Mouse (Mus musculus) kidney, postnatal 0 days (tissue): ENCODE results near the gene Rp9. TPM values are rescaled to one million over a fixed set of nuclear protein-coding genes. Genes with fewer than 3 reads are reported as not detected.
"Not testable (repeated sequence)": the region's sequence is repeated elsewhere in the genome, so short reads cannot be mapped to it uniquely, and the experiment has no call there.

ENCODE experiments used
- ATAC-seq: fragments of 200-750 bp; cut with Nextera tagmentation; replicated peaks from 2 replicates; pipeline ENCODE4 v1.8.0; 2017; ENCODE audit warnings: low read depth, moderate number of reproducible peaks, moderate TSS enrichment, moderate library complexity; ENCODE audit not compliant: low FRiP score
- DNase-seq: peaks from one replicate; pipeline ENCODE4 v3.0.0-alpha.2; 2016; ENCODE audit warnings: low spot score
- H3K27ac ChIP-seq: fragments of 300-500 bp; sonication (generic); 2 replicates; pipeline ENCODE4 v1.5.1; 2014; ENCODE audit warnings: mild to moderate bottlenecking
- H3K27me3 ChIP-seq: fragments of 300-500 bp; sonication (generic); 2 replicates; pipeline ENCODE4 v1.6.1; 2014; ENCODE audit warnings: low read length, mixed read lengths; ENCODE audit not compliant: insufficient read depth
- H3K36me3 ChIP-seq: fragments of 300-500 bp; sonication (generic); 2 replicates; pipeline ENCODE4 v1.6.1; 2014; ENCODE audit warnings: low read length, mixed read lengths; ENCODE audit not compliant: insufficient read depth
- H3K4me1 ChIP-seq: fragments of 300-500 bp; sonication (generic); replicated peaks from 2 replicates; pipeline ENCODE4 v1.6.1; 2014; ENCODE audit warnings: antibody characterized with exemption, low read length, mixed read lengths; ENCODE audit not compliant: insufficient read depth
- H3K4me2 ChIP-seq: fragments of 300-500 bp; sonication (generic); 2 replicates; pipeline ENCODE4 v1.6.1; 2014; ENCODE audit warnings: mild to moderate bottlenecking, low read length, moderate library complexity, mixed read lengths
- H3K4me3 ChIP-seq: fragments of 300-500 bp; sonication (generic); replicated peaks from 2 replicates; pipeline ENCODE4 v1.5.1; 2014; ENCODE audit warnings: low read depth, low read length
- H3K9ac ChIP-seq: fragments of 300-500 bp; sonication (generic); 2 replicates; pipeline ENCODE4 v1.6.1; 2014; ENCODE audit warnings: low read depth, low read length
- H3K9me3 ChIP-seq: fragments of 300-500 bp; sonication (generic); replicated peaks from 2 replicates; pipeline ENCODE4 v1.6.1; 2016; ENCODE audit warnings: low read length, inconsistent platforms, mixed read lengths
- CTCF ChIP-seq: IDR thresholded peaks from 2 replicates; pipeline ENCODE4 v1.5.1; 2016; ENCODE audit warnings: antibody characterized with exemption, low read depth, mild to moderate bottlenecking, moderate library complexity
- WGBS: fragments of 180-500 bp; shearing (Covaris S2); extraction: QIAGEN DNeasy Blood & Tissue Kit; methylation state at CpG from one replicate; pipeline ENCODE4 v1.1.7; 2014; 5-methylcytosine and 5-hydroxymethylcytosine counted together
- polyA plus RNA-seq: library from polyadenylated mRNA; unstranded; fragments of >200 nt; fragmentation: Nextera tagmentation; extraction: Ambion mirVana; gene quantifications from 2 replicates; pipeline ENCODE4 v1.2.1, GENCODE M21; 2015

Rp9 gene
- polyA plus RNA-seq, 1 experiment from 2014 or later: 82.6 TPM

DNA sequence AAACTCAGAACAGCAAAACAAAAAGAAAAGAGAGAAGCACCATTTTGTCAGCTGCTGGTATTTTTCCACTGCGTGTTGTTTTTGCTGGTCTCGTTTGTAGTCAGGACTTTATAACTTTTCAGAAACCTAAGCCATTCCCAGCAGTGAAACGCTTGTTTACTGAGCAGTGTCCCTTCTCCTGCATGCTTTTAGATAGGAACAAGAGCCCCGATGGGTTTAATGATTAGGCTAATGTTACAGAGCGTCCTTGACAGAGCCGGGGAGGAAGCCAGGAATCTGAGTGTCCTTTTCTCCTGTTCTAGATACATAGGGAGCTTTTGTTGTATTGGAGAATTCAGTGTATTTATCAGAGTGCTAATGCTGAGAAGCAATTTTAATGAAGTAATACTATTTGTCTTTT, 52.0 kb downstream of the Rp9 start:
- 30% methylated on average over 6 of the region's 6 CpGs for WGBS
- Histone ChIP-seq H3K36me3 (no peaks in the 10 kb centered on the region), H3K4me3 (no peak overlapping the region), H3K27me3 (no peaks in the 10 kb centered on the region), H3K27ac (0 out of 2 replicates have a peak overlapping the region, but pooled peaks have one; percentile 25), H3K9ac (no peak overlapping the region), H3K4me1 (no peaks in the 10 kb centered on the region), H3K4me2 (no peak overlapping the region), H3K9me3 (no peaks in the 10 kb centered on the region)
- no peak for TF ChIP-seq CTCF
- DNase-seq (peak; percentile 28), ATAC-seq (no peak)

DNA sequence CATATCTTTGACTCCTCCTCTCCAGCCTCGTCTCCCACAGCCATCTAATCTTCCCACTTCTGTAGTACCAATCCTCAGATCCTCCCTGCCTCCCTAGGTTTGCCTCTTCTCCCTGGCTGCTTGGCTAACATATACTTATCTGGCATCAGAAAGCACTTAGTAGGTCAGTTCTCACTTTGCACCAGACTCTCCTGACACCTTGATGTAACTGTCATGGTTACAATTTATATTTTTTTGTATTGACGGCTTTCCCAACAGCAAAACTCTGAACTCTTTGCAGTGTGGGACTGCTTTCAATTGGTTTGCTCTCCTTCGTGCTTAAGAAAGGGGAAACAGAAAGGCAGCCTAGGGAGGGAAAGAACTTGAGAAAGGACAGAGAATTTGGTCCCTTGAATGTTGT, 53.4 kb downstream of the Rp9 start:
- WGBS: 72% methylated on average over 3 of the region's 3 CpGs
- DNase-seq: no peak
- no peaks in the 10 kb centered on the region for H3K4me1 ChIP-seq

DNA sequence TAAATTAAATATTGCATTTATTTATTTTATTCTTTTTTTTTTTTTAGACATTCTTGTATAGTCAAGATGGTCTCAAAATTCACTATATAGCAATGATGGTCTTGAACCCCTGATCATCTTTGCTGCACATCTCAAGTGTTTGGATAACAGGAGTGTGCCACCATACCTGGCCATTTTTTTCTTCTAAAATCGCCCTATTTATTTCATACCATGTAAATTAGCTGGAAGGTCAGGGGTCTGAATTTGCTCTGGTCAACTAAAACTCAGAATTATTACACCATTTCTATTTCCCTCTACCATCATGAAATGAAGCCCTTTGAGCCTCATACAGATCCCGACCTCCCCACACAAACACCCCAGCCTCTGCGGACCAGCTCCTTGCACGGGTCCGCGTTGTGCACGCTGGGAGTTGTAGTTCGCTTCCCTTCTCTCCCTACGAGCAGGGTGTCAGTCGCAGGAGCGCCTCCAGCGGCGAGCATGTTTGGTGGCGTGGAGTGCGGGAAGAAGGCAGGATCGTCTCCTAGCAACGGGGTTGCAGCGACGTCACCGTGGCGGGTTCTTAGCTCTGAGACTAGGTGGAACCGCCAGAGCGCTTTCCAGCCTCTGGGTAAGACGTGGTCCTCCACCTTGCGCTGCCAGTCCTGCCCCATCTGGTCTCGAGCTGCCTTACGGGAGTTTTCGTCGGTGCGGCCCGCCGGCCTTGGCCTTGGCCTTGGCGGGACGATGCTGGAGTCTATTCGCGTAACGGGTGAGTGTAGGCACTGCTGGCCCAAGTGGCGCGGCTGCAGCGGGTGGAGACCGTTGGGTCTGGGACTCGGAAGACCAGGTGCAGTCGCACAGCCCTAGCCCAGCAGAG, 58.3 kb downstream of the Rp9 start, which contains the start of gene 9530077C05Rik:
TSS of gene 9530077C05Rik (plus strand) at position 512 of the 856 bp plus-strand sequence.
- peak; percentile 97 for ATAC-seq
- peak; percentile 93 for TF ChIP-seq CTCF
- peak within 1 kb of the TSS; percentile 59; the same call in 1 of the 2 replicates for H3K9ac ChIP-seq

More for the DNA sequence above, 53.4 kb downstream of the Rp9 start:
- Histone ChIP-seq H3K9ac (no peak overlapping the region), H3K27me3 (no peaks in the 10 kb centered on the region), H3K36me3 (no peaks in the 10 kb centered on the region), H3K4me3 (no peak overlapping the region), H3K4me2 (no peak overlapping the region), H3K9me3 (no peaks in the 10 kb centered on the region), H3K27ac (no peak overlapping the region)
- TF ChIP-seq CTCF: no peak
- ATAC-seq: no peak

DNA sequence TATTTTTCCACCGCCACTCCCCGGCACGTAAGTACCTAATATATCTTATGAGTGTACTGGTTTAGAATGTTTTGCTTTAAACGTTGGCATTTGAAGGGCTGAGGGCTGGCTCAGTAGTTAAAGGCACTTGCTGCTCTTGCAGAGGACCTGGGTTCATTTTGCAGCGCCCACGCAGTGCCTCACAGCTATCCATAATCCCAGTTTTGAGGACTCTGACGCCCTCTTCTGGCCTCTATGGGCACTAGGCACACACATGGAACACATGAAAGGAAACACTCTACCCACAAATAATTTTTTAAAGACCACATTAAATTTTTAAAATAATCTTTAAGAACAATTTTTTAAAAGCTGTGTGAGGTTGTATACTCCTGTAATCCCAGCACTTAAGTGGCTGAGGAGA, 60.0 kb downstream of the Rp9 start:
- no peaks in the 10 kb centered on the region for H3K9me3 ChIP-seq
- DNase-seq: no peak
- WGBS: 64% methylated on average over 7 of the region's 7 CpGs
- no peak overlapping the region for H3K4me2 ChIP-seq
- no peaks in the 10 kb centered on the region for H3K4me1 ChIP-seq
- H3K9ac ChIP-seq: no peak overlapping the region
- no peaks in the 10 kb centered on the region for H3K36me3 ChIP-seq
- H3K27me3 ChIP-seq: no peaks in the 10 kb centered on the region
- H3K27ac ChIP-seq: no peak overlapping the region
- no peak for ATAC-seq
- H3K4me3 ChIP-seq: no peak overlapping the region
- 0 out of 2 replicates have a peak, but pooled peaks have one; percentile 6 for TF ChIP-seq CTCF

More for the DNA sequence above, 58.3 kb downstream of the Rp9 start, which contains the start of gene 9530077C05Rik:
- Histone ChIP-seq H3K4me1 (no peaks in the 10 kb centered on the region), H3K36me3 (no peaks in the 10 kb centered on the region), H3K9me3 (no peaks in the 10 kb centered on the region), H3K27ac (no peak within 1 kb of the TSS), H3K27me3 (no peaks in the 10 kb centered on the region), H3K4me3 (peak within 1 kb of the TSS; percentile 52), H3K4me2 (peak within 1 kb of the TSS; percentile 90)
- peak; percentile 97 for DNase-seq
- under 1% methylated on average over 43 of the region's 43 CpGs for WGBS

DNA sequence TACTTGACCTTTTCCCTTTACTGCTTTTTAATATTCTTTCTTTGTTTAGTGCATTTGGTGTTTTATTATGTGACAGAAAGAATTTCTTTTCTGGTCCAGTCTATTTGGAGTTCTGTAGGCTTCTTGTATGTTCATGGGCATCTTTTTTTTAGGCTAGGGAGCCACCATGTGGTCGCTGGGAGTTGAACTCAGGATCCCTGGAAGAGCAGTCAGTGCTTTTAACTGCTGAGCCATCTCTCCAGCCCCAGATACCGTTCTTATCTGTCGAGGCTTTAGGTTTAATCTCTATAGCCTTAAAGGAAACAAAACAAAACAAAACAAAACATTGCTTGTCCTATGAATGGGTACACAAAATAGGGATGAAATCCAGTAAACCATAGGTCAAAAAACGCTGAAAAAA, 61.2 kb downstream of the Rp9 start:
- peak; percentile 53; the same call in 1 of the 2 replicates for TF ChIP-seq CTCF
- H3K4me2 ChIP-seq, H3K27me3 ChIP-seq, H3K9ac ChIP-seq, H3K9me3 ChIP-seq, ATAC-seq, H3K36me3 ChIP-seq, H3K4me3 ChIP-seq, H3K27ac ChIP-seq, H3K4me1 ChIP-seq: not testable (repeated sequence)
- WGBS: 21% methylated on average over 4 of the region's 4 CpGs
- peak; percentile 24 for DNase-seq

DNA sequence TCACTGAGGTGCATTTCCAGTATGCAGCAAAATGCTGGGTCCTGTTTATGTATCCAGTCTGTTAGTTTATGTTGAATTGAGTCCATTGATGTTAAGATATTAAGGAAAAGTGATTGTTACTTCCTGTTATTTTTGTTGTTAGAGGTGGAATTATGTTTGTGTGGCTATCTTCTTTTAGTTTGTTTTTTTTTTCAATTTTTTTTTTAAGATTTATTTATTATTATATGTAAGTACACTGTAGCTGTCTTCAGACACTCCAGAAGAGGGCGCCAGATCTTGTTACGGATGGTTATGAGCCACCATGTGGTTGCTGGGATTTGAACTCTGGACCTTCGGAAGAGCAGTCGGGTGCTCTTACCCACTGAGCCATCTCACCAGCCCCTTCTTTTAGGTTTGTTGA, 61.9 kb downstream of the Rp9 start:
- not testable (repeated sequence) for H3K4me1 ChIP-seq, H3K4me2 ChIP-seq, H3K9ac ChIP-seq, H3K36me3 ChIP-seq, DNase-seq, H3K4me3 ChIP-seq, H3K9me3 ChIP-seq, ATAC-seq, H3K27me3 ChIP-seq, H3K27ac ChIP-seq
- 75% methylated on average over 3 of the region's 4 CpGs for WGBS
